Mouse (Mus musculus) liver, embryonic 13.5 days (tissue): ENCODE measurements around the gene Gm35549. TPM values are rescaled to one million over a fixed set of nuclear protein-coding genes. Genes with fewer than 3 reads are reported as not detected.
"Not testable (repeated sequence)": the region's sequence is repeated elsewhere in the genome, so short reads cannot be mapped to it uniquely, and the experiment has no call there.

Source experiments
- ATAC-seq: fragments of 200-750 bp; cut with Nextera tagmentation; 2 replicates; pipeline ENCODE4 v1.8.0; 2017; ENCODE audit warnings: low read depth, mild to moderate bottlenecking, moderate number of reproducible peaks, moderate library complexity
- DNase-seq: peaks from one replicate; pipeline ENCODE4 v3.0.0; 2022
- H3K27ac ChIP-seq: fragments of 300-500 bp; sonication (generic); 2 replicates; pipeline ENCODE4 v1.5.1; 2015; ENCODE audit warnings: moderate library complexity, mild to moderate bottlenecking, inconsistent platforms
- H3K27me3 ChIP-seq: fragments of 300-500 bp; sonication (generic); 2 replicates; pipeline ENCODE4 v1.6.1; 2015; ENCODE audit warnings: mild to moderate bottlenecking, inconsistent platforms
- H3K36me3 ChIP-seq: fragments of 300-500 bp; sonication (generic); 2 replicates; pipeline ENCODE4 v1.6.1; 2015; ENCODE audit warnings: mild to moderate bottlenecking, inconsistent platforms
- H3K4me1 ChIP-seq: fragments of 300-500 bp; sonication (generic); replicated peaks from 2 replicates; pipeline ENCODE4 v1.6.1; 2015; ENCODE audit warnings: inconsistent platforms
- H3K4me2 ChIP-seq: fragments of 300-500 bp; sonication (generic); 2 replicates; pipeline ENCODE4 v1.6.1; 2015; ENCODE audit warnings: inconsistent platforms, mild to moderate bottlenecking, moderate library complexity
- H3K4me3 ChIP-seq: fragments of 300-500 bp; sonication (generic); replicated peaks from 2 replicates; pipeline ENCODE4 v1.5.1; 2015; ENCODE audit warnings: mild to moderate bottlenecking, inconsistent platforms
- H3K9ac ChIP-seq: fragments of 300-500 bp; sonication (generic); 2 replicates; pipeline ENCODE4 v1.6.1; 2015; ENCODE audit warnings: mild to moderate bottlenecking, inconsistent platforms
- H3K9me3 ChIP-seq: fragments of 300-500 bp; sonication (generic); replicated peaks from 2 replicates; pipeline ENCODE4 v1.6.1; 2016; ENCODE audit warnings: inconsistent platforms
- WGBS: fragments of 180-500 bp; shearing (Covaris S2); methylation state at CpG from one replicate; pipeline ENCODE4 v1.1.7; 2015; ENCODE audit not compliant: insufficient replicate concordance; 5-methylcytosine and 5-hydroxymethylcytosine counted together
- polyA plus RNA-seq: library from polyadenylated mRNA; unstranded; fragments of >200 nt; fragmentation: Nextera tagmentation; extraction: Ambion mirVana; gene quantifications from 2 replicates; pipeline ENCODE4 v1.2.1, GENCODE M21; 2015

Gm35549 gene
- polyA plus RNA-seq, 1 experiment from 2014 or later = not detected

DNA sequence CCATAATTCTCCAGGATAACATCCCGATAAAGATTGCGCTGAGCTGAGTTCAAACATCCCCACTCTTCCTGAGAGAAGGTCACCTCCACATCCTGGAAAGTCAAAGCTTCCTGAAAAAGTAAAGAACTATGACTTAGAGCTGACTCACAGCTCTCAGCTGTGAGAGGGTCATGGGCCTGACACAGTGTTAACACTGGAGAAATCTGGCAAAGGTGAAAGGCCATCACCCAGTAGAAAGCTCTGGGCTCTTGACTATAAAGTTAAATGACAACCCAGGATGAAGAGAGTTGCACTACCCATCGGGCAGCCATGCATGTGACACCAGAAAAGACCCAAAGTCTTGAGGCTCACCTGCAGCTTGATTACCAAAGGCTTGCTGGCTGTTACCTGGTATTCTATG lies 12.9 kb upstream of the Gm35549 start:
- Histone ChIP-seq H3K9me3 (peaks cover 48% of the 10 kb centered on the region), H3K27me3 (no peaks in the 10 kb centered on the region), H3K4me3 (no peak overlapping the region), H3K4me2 (no peak overlapping the region), H3K27ac (no peak overlapping the region), H3K36me3 (peaks cover 95% of the 10 kb centered on the region), H3K4me1 (no peaks in the 10 kb centered on the region), H3K9ac (no peak overlapping the region)
- DNase-seq (no peak), ATAC-seq (no peak)
- WGBS = 76% methylated on average over 3 of the region's 3 CpGs

DNA sequence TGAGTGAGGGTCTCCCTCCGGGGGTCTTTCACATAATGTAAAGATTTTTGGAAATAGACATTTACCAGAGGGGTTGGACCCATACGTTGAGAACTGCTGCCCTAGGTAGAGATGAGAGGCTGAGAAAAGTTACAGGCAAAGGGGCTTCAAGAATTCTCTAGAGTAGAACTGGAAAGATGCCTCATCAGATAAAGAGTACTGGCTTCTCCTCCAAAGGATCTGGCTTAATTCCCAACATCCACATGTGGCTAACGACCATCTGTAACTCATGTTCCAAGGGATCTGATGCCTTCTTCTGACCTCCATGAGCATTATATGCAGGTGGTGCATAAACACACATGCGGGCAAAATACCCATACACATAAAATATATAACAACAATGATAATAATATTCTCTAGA lies 11.8 kb upstream of the Gm35549 start:
- peaks cover 95% of the 10 kb centered on the region for H3K36me3 ChIP-seq
- H3K4me2 ChIP-seq = no peak overlapping the region
- no peak overlapping the region for H3K9ac ChIP-seq
- no peak overlapping the region for H3K27ac ChIP-seq
- ATAC-seq (no peak), DNase-seq (no peak)
- no peaks in the 10 kb centered on the region for H3K4me1 ChIP-seq
- H3K9me3 ChIP-seq = peaks cover 45% of the 10 kb centered on the region
- H3K27me3 ChIP-seq = no peaks in the 10 kb centered on the region
- no peak overlapping the region for H3K4me3 ChIP-seq
- WGBS = 88% methylated on average over 4 of the region's 4 CpGs

GRCm38 (mm10) chr9:122855141-122855540 lies 11.3 kb upstream of the Gm35549 start:
- Histone ChIP-seq H3K36me3 (peaks cover 95% of the 10 kb centered on the region), H3K9me3 (peaks cover 41% of the 10 kb centered on the region)
- not testable (repeated sequence) for H3K4me1 ChIP-seq, ATAC-seq, H3K27me3 ChIP-seq, H3K9ac ChIP-seq, H3K27ac ChIP-seq, H3K4me2 ChIP-seq, DNase-seq, H3K4me3 ChIP-seq
- WGBS = 79% methylated on average over 3 of the region's 7 CpGs

- Histone ChIP-seq H3K27ac (no peak overlapping the region), H3K4me2 (no peak overlapping the region), H3K9ac (no peak overlapping the region), H3K27me3 (no peaks in the 10 kb centered on the region), H3K36me3 (peaks cover 95% of the 10 kb centered on the region), H3K9me3 (peaks cover 35% of the 10 kb centered on the region), H3K4me1 (no peaks in the 10 kb centered on the region), H3K4me3 (no peak overlapping the region)
- DNase-seq = no peak
- no peak for ATAC-seq
- 85% methylated on average over 7 of the region's 7 CpGs for WGBS
Measured at GRCm38 (mm10) chr9:122854526-122854925, 10.7 kb upstream of the Gm35549 start.

GRCm38 (mm10) chr9:122847811-122848311 lies 4.0 kb upstream of the Gm35549 start:
- not testable (repeated sequence) for H3K27ac ChIP-seq, ATAC-seq, DNase-seq, H3K4me1 ChIP-seq, H3K4me3 ChIP-seq, H3K9ac ChIP-seq, H3K4me2 ChIP-seq, H3K27me3 ChIP-seq
- Histone ChIP-seq H3K9me3 (peaks cover 15% of the 10 kb centered on the region; the same call in 1 of the 2 replicates), H3K36me3 (peaks cover 38% of the 10 kb centered on the region)
- 87% methylated on average over 8 of the region's 8 CpGs for WGBS

DNA sequence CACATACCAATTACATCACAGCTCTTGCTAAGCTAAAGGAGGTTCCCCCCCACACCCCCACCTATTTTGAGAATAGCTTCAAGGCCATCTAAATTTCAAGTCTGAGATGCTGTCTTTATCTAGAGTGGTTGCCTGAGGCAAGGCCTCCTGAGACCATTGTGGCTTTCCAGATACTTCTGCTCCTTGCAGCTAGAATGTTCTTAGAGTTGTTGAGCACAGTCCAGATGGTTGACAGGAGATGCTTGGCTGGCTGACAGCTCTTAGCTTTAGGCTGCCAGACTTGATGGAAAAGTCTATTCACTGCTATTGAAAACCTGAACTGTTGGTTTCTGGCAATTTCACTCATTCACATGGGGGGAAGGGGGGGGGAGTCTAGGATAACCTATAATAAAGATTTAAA lies 2.3 kb upstream of the Gm35549 start:
- no peaks in the 10 kb centered on the region for H3K27me3 ChIP-seq
- DNase-seq (no peak), ATAC-seq (no peak)
- no peak overlapping the region for H3K4me3 ChIP-seq
- no peak overlapping the region for H3K4me2 ChIP-seq
- H3K4me1 ChIP-seq = no peaks in the 10 kb centered on the region
- no peak overlapping the region for H3K27ac ChIP-seq
- H3K36me3 ChIP-seq = peaks cover 21% of the 10 kb centered on the region
- 0 out of 2 replicates have a peak, but pooled peaks cover 5% of the 10 kb centered on the region for H3K9me3 ChIP-seq
- no peak overlapping the region for H3K9ac ChIP-seq

DNA sequence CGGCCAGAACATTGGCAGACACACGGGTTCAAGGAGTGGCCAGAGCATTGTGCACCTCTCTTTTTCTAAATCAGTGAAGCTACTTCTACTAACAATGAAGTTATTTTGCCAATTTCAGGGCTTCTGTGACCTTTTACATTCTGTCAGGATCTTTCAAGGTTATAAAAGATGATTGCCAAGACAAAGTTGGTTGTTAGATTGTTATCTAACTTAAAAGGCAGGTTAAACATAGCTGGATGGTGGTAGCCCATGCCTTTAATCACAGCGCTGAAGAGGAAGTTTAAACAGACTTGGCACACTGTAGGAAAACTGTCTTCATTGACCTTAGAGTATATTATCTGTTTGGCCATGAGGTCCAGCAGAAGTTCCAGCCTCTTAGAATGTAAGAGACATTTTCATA lies 1.8 kb upstream of the Gm35549 start:
- no peak overlapping the region for H3K9ac ChIP-seq
- no peaks in the 10 kb centered on the region for H3K27me3 ChIP-seq
- no peak overlapping the region for H3K4me3 ChIP-seq
- no peak overlapping the region for H3K4me2 ChIP-seq
- ATAC-seq (no peak), DNase-seq (no peak)
- 0 out of 2 replicates have a peak, but pooled peaks cover 5% of the 10 kb centered on the region for H3K9me3 ChIP-seq
- 72% methylated on average over 3 of the region's 3 CpGs for WGBS
- no peak overlapping the region for H3K27ac ChIP-seq
- no peaks in the 10 kb centered on the region for H3K4me1 ChIP-seq
- H3K36me3 ChIP-seq = peaks cover 16% of the 10 kb centered on the region

- Histone ChIP-seq H3K27ac (no peak overlapping the region), H3K36me3 (no peaks in the 10 kb centered on the region; the same call in 1 of the 2 replicates), H3K4me3 (no peak overlapping the region), H3K4me1 (no peaks in the 10 kb centered on the region), H3K9me3 (no peaks in the 10 kb centered on the region), H3K9ac (no peak overlapping the region), H3K27me3 (no peaks in the 10 kb centered on the region), H3K4me2 (no peak overlapping the region)
- DNase-seq (peak; percentile 1), ATAC-seq (no peak)
- 36% methylated on average over 16 of the region's 16 CpGs for WGBS
Measured at GRCm38 (mm10) chr9:122837680-122838079, 6.2 kb downstream of the Gm35549 start.

DNA sequence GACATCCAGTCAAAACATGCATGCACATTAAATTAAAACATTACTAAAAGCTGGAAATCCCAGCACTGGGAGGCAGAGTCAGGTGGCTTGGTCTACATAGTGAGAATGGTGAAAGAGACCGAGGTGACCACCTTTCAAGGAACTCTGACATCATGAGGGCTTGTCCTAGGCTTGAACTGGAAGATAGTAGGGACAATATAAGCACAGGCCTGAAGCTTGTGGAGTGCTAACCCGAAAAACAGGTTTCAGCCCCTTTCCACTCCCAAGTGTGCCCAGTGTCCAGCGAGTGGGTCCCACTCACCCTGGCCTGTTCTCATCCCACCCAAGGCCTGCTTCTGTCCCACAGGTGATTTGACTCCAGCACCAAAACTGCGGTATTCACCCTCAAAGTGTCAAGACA lies 6.6 kb downstream of the Gm35549 start:
- ATAC-seq (no peak), DNase-seq (no peak)
- no peak overlapping the region for H3K27ac ChIP-seq
- H3K9ac ChIP-seq = no peak overlapping the region
- H3K27me3 ChIP-seq = no peaks in the 10 kb centered on the region
- no peaks in the 10 kb centered on the region for H3K4me1 ChIP-seq
- H3K9me3 ChIP-seq = no peaks in the 10 kb centered on the region
- H3K4me3 ChIP-seq = no peak overlapping the region
- 73% methylated on average over 4 of the region's 4 CpGs for WGBS
- no peaks in the 10 kb centered on the region; the same call in 1 of the 2 replicates for H3K36me3 ChIP-seq
- H3K4me2 ChIP-seq = no peak overlapping the region

DNA sequence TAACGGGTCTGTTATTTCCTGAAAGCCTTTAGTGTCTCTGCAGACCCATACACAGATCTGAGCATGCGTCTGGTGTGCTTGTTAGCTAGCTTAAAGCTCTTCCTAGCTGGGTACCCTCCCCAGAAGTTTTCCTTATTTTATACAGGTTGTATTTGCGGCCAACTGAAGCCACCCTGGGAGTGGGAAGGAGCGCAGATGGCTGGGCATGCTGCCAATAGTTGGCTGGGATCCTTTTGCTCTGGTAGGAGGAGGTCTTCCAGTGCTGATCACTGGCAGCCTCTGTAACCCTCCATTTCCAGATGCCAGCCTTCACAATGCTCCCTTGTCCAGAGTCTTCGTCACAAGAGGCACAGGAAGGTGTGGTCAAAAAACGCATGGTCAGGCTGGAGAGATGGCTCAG lies 7.0 kb downstream of the Gm35549 start:
- Histone ChIP-seq H3K4me2 (no peak overlapping the region), H3K9ac (no peak overlapping the region), H3K9me3 (no peaks in the 10 kb centered on the region), H3K27ac (no peak overlapping the region), H3K4me1 (no peaks in the 10 kb centered on the region), H3K36me3 (no peaks in the 10 kb centered on the region; the same call in 1 of the 2 replicates), H3K27me3 (no peaks in the 10 kb centered on the region), H3K4me3 (no peak overlapping the region)
- 67% methylated on average over 6 of the region's 6 CpGs for WGBS
- DNase-seq (no peak), ATAC-seq (no peak)

GRCm38 (mm10) chr9:122836126-122836525 lies 7.7 kb downstream of the Gm35549 start:
- no peaks in the 10 kb centered on the region; the same call in 1 of the 2 replicates for H3K36me3 ChIP-seq
- no peaks in the 10 kb centered on the region for H3K4me1 ChIP-seq
- no peak for DNase-seq
- H3K9ac ChIP-seq = no peak overlapping the region
- WGBS = 71% methylated on average over 9 of the region's 9 CpGs
- no peaks in the 10 kb centered on the region for H3K9me3 ChIP-seq
- no peak overlapping the region for H3K27ac ChIP-seq
- no peak for ATAC-seq
- no peak overlapping the region for H3K4me2 ChIP-seq
- no peak overlapping the region for H3K4me3 ChIP-seq
- H3K27me3 ChIP-seq = no peaks in the 10 kb centered on the region

- H3K36me3 ChIP-seq = peaks cover 12% of the 10 kb centered on the region
- no peak overlapping the region for H3K27ac ChIP-seq
- H3K4me1 ChIP-seq = no peaks in the 10 kb centered on the region
- no peaks in the 10 kb centered on the region for H3K9me3 ChIP-seq
- DNase-seq = no peak
- ATAC-seq = no peak
- no peak overlapping the region for H3K4me2 ChIP-seq
- WGBS = 57% methylated on average over 4 of the region's 4 CpGs
- H3K27me3 ChIP-seq = no peaks in the 10 kb centered on the region
- H3K9ac ChIP-seq = no peak overlapping the region
- no peak overlapping the region for H3K4me3 ChIP-seq
Measured at GRCm38 (mm10) chr9:122829826-122830380, 13.9 kb downstream of the Gm35549 start.
